Mouse (Mus musculus) left cerebral cortex, adult 11 months (tissue): ENCODE data around the gene Mrpl23.

Experiments
- DNase-seq: peaks from one replicate; pipeline ENCODE4 v3.0.0; 2022; ENCODE audit warnings: low spot score

The Mrpl23 gene

DNA sequence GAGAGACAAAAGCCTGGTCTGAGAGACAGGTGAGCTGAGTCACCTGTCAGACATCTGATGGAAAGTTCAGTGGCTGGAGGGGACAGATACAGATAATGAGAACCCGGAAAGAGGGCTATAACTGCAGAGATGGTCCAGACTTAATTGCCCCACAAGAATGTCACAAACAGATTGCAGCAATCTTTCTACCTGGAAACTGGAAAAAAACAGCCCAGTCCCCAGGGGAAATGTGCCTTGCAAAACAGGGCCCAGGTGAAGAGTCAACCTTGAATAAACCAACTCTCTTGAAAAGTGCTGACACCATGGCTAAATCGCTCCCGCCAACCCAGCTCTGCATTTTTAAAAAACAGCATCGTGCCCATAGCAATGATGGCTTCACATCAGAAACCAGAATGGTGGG, 12.2 kb upstream of the Mrpl23 start:
- DNase-seq: no peak

DNA sequence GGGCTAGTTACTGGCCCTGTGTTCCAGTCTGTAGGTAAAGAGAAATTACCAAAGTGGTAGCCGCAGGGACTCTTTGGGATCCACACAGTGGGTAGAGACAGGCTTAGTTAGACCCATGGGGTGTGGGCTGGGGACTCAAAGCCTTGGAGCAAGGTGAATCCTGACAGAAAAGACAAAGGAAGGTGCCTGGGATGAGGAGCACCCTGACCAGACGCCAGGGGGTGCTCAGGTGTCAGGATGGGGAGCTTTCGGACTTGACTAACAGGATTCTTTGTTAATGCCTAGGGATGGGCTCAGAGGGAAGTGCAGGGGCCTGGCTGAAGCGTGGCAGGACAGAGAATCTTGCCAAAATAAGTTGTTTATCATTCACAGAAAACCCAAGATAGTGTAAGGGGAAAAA, 10.1 kb upstream of the Mrpl23 start:
- DNase-seq: no peak

DNA sequence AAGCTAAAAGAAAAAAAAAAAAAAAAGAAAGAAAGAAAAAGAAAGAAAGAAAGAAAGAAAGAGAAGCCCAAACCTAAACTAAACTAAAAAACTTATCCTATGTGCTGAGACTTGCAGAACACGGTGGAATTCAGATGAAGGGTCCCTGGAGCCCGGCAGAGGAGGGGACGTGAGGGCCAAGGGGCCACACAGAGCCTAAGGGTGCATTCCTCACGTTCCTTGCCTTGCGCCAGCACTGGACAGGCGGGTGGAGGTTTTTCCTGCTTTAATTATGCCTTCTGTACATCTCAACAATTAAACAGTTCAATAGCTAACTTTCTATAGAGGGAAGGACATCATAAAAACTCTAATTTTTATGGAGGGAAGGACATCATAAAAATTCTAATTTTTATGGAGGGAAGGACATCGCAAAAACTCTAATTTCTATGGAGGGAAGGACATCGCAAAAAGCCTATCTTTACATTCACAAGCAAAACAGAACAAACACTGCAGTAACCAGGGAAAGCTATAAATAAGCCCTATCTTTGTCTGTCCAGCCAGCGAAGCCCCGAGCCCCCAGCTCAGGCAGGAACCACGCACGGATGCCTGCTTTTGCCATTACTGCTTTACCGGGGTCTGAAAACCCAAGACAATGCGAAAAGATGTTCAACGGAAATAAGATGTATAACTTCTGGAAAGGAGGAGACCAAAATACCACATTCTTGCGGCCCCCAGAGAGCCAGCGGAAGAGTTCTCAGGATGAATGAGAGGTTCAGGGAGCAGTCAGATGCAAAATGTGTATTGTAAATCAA, 9.1 kb upstream of the Mrpl23 start:
- DNase-seq: no peak

GRCm38 (mm10) chr7:142525342-142526178, 6.9 kb upstream of the Mrpl23 start:
- no peak for DNase-seq

DNA sequence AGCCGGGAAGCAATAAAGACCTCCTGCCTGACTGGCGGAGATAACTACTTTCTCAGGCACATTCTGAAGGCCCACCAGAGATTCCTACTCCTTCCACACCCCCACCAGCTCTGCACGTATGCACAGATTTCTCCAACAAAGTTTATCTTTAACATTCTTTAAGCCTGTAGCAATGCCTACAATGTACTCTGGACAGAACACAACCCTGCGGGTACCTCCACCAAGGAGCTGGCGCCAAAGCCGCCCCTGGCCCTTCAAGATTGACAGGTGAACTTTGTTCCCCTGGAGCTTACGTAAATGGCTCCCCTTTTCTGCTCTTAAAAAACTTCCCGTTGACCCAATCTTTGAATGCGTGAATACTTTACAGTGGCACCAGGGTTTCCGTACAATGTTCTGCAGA, 3.1 kb upstream of the Mrpl23 start:
- no peak for DNase-seq

DNA sequence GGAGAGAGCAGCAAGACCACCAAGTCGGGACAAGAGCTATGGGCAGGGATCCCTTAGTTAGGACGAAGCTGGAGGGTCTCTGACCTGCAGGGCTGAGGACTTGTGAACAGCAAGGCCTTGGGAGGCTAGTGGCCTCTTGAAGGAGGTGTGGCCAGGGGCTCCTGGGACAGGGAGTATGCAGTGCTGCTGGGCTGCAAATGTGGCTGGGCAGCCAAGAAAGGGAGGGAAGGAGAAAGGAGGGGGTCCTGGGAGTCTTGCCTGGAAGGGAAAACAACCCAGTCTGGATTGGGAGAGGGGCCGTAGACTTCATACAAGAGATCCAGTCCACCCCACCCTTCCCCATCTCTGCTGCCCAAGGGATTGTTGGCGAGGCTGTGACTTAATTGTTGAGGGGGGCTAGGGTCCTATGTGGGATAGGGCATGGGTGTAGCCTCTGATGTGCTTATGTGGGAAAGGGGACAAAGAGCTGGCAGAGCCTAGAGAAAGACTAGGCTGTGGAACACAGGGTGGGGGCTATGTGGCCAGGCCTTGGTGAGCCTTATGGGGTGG, 439 bp upstream of the Mrpl23 start:
- DNase-seq: no peak

GRCm38 (mm10) chr7:142533059-142533855, 771 bp downstream of the Mrpl23 start:
- DNase-seq: peak; percentile 70

- DNase-seq: no peak
Observed at GRCm38 (mm10) chr7:142535116-142535515, 2.6 kb downstream of the Mrpl23 start.

DNA sequence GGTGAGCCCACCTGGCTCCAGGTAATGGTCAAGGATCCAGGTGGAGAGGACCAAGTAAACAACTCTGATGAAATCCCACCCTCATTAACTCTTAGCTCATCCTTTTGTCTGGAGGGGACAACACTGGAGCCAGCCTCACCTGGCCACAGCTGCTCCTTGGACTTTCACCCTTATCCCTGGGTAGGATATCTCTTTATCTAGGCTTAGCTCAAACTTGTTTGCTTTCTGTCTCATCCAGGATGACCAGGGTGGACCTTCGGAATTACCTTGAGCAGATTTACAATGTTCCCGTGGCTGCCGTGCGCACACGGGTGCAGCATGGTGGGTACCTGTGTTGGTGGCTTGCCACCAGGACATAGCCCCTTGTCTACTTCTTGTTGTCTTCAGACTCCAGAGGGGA, 3.3 kb downstream of the Mrpl23 start:
- DNase-seq: no peak

GRCm38 (mm10) chr7:142537181-142537580, 4.7 kb downstream of the Mrpl23 start:
- no peak for DNase-seq

GRCm38 (mm10) chr7:142537879-142538278, 5.4 kb downstream of the Mrpl23 start:
- no peak for DNase-seq

DNA sequence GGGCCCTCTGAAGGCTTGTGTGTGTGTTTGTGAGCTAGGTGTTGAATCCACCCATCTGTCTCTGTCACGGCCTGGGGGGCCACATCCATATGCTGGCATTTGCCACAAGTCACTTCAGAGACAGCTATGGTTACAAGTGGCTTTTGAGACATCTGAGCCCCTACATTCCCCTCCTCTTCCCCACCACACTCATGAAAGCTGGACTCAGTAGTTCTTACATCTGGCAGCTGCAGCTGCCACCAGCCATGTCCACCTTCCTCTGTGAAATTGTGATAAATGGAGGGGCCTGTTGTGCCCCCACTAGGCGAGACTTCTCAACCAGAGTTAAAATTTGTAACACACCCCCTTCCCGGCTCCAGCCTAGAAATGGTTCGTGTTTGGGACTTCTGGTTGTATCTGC, 5.8 kb downstream of the Mrpl23 start:
- DNase-seq: no peak

DNA sequence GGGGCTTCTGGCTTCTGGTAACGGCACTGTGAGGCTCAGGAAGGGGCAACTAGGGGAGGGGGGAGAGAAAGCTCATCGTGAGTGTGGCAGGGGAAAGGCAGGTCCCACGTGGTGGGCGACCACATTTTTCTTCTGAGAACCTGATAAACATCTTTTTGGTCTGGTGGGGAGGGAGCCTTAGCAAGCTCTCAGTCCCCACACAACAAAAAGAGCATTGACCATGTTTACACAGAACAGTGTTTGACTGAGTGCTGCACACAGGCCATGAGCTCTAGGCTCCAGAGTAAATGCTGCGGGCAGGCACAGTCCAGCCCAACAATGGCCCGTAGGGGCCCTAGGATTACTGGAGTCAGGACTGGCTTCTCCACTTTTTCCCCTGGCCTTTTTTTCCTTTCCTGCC, 6.3 kb downstream of the Mrpl23 start:
- no peak for DNase-seq

- DNase-seq: no peak
Observed at GRCm38 (mm10) chr7:142539828-142540227, 7.3 kb downstream of the Mrpl23 start.

DNA sequence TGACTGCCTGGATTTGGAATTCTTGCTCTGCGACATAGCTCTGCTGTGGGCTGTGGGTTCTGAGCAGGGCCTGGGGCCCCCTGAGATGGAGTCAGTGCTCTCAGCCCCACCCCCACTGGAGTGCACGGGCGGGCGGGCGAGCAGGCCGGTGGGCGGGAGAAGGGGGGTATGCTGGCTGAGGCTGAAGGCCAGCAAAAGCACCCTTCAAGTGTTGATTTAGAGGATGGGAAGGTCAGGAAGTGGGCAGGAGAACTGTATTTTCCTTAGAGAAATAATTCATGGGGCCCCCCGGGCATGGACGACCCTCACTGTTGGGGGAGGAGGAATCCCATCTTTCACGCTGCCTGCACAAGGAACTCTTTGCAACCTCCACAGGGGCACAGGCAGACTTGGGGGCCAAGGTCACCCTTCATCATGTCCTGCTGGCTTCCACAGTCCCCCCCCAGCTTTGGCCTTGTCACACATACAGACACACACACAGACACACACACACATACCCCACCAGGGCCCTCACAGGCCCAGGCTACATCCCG, 10.4 kb downstream of the Mrpl23 start:
- DNase-seq: no peak

DNA sequence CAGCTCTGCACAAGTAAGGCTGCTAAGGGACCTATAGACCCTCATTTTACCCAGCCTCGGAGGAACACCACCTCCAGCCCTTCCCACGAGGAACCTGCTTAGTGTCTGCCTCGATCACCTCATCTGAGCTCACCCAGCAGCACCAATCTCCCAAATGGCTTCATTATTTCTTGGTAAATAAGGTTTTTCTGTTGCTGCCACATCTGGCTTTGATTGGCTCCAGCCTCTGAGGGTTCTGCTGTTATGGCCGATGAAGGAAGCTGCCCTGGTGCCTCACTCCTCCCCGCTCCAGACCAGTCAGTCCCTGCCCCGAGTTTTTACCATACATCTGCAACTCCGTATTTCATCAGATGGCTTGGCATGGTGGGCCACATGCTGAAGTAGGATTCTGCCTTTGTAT, 13.5 kb downstream of the Mrpl23 start:
- no peak for DNase-seq

- DNase-seq: no peak
Observed at GRCm38 (mm10) chr7:142547874-142548273, 15.4 kb downstream of the Mrpl23 start.

DNA sequence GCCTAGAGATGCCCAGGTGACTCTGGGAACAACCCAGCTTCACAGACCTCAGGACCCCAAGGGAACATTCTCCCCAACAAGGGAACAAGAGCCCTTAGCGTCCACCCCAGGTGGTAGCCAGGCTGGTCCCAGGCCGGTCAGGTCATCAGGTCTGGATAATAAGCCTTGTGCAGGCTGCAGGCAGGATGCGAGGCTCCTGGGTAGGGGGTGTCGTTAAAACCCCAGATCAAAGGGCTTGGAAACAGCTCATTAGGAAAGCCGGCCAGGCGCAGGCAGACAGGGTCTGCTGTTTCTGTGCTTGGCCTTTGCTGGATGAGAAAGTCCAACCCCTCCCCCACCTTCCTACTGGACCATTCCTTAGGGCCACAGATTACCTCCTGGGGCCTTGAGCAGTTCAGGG, 16.2 kb downstream of the Mrpl23 start:
- no peak for DNase-seq

DNA sequence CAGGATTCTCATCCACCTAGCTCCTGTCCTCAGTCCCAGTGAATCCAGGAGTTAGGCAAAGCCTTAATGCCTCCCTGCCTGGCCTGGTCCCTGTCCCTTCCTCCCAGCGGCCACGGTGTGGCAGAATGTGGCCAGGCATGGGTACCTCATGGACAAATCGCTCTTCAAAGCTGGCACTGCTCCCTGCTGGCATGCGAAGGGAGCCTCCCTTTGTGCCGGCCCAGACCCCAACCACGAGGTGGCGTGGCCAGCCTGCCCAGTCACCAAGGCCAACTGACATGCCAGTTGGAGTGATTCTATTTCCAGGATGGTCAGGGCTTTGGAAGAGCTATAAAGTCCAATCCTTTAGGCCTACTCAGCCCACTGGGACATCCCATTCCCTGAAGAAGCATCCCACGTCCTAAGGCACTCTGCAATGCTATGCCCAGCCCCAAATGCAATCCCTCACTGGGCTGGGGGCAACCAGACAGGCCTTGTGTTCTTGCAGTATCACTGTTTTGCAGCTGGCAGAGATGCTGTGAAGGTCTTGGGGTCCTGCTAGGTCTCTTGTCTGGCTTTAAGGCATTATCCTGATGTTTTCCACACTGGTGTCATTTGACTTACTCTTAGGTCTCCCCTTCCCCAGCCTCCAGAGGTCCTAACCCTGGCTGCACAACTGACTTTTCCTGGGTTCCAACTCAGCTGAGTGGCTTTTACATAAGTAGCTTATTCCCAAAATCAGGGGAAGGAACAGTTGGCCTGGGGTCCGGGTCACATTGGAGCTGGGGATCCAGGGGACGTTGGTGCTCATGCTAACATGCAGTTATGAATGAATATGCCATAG, 17.7 kb downstream of the Mrpl23 start:
- DNase-seq: no peak

- no peak for DNase-seq
Observed at GRCm38 (mm10) chr7:142550935-142551373, 18.5 kb downstream of the Mrpl23 start.

- DNase-seq: no peak
Observed at GRCm38 (mm10) chr7:142551691-142552090, 19.2 kb downstream of the Mrpl23 start.
